Mouse (Mus musculus) limb, embryonic 14.5 days (tissue): ENCODE results near the gene Plac9a. TPM values are rescaled to one million over a fixed set of nuclear protein-coding genes. Genes with fewer than 3 reads are reported as not detected.
"Not testable (repeated sequence)": the region's sequence is repeated elsewhere in the genome, so short reads cannot be mapped to it uniquely, and the experiment has no call there.

Experiments used
- ATAC-seq: fragments of 200-750 bp; cut with Nextera tagmentation; 2 replicates; pipeline ENCODE4 v1.8.0; 2017; ENCODE audit warnings: low read depth, moderate number of reproducible peaks, moderate TSS enrichment; ENCODE audit not compliant: low FRiP score
- DNase-seq: peaks from one replicate; pipeline ENCODE4 v3.0.0-alpha.2; 2015; ENCODE audit warnings: low spot score
- H3K27ac ChIP-seq: fragments of 300-500 bp; sonication (generic); replicated peaks from 2 replicates; pipeline ENCODE4 v1.5.1; 2014; ENCODE audit warnings: low read depth, mild to moderate bottlenecking, low read length, moderate library complexity, mixed read lengths
- H3K27me3 ChIP-seq: fragments of 300-500 bp; sonication (generic); 2 replicates; pipeline ENCODE4 v1.6.1; 2014; ENCODE audit warnings: low read length, mixed read lengths; ENCODE audit not compliant: control insufficient read depth, insufficient read depth
- H3K36me3 ChIP-seq: fragments of 300-500 bp; sonication (generic); 2 replicates; pipeline ENCODE4 v1.6.1; 2014; ENCODE audit warnings: mild to moderate bottlenecking, low read length, moderate library complexity, mixed read lengths; ENCODE audit not compliant: control insufficient read depth, insufficient read depth
- H3K4me1 ChIP-seq: fragments of 300-500 bp; sonication (generic); 2 replicates; pipeline ENCODE4 v1.6.1; 2014; ENCODE audit warnings: antibody characterized with exemption, low read length, mixed read lengths; ENCODE audit not compliant: control insufficient read depth, insufficient read depth
- H3K4me2 ChIP-seq: fragments of 300-500 bp; sonication (generic); replicated peaks from 2 replicates; pipeline ENCODE4 v1.6.1; 2014; ENCODE audit warnings: low read depth, mild to moderate bottlenecking, low read length, moderate library complexity; ENCODE audit not compliant: severe bottlenecking
- H3K4me3 ChIP-seq: fragments of 300-500 bp; sonication (generic); replicated peaks from 2 replicates; pipeline ENCODE4 v1.5.1; 2014; ENCODE audit warnings: low read length
- H3K9ac ChIP-seq: fragments of 300-500 bp; sonication (generic); 2 replicates; pipeline ENCODE4 v1.6.1; 2014; ENCODE audit warnings: mild to moderate bottlenecking, low read depth, low read length, moderate library complexity; ENCODE audit not compliant: severe bottlenecking
- H3K9me3 ChIP-seq: fragments of 300-500 bp; sonication (generic); 2 replicates; pipeline ENCODE4 v1.6.1; 2016; ENCODE audit warnings: low read length; ENCODE audit not compliant: control insufficient read depth
- POLR2A ChIP-seq: fragments of 200-500 bp; IDR thresholded peaks from 2 replicates; pipeline ENCODE4 v1.8.0; 2012; ENCODE audit warnings: inconsistent platforms, mild to moderate bottlenecking, moderate library complexity, borderline replicate concordance; ENCODE audit not compliant: insufficient read depth, insufficient read length; ENCODE audit errors: extremely low read depth
- WGBS: fragments of 180-500 bp; shearing (Covaris S2); extraction: QIAGEN DNeasy Blood & Tissue Kit; methylation state at CpG from one replicate; pipeline ENCODE4 v1.1.7; 2014; 5-methylcytosine and 5-hydroxymethylcytosine counted together
- polyA plus RNA-seq, 2 experiments: library from polyadenylated mRNA; depleted of rRNA in 1 of 2; stranded (reverse) in 1 of 2; unstranded in 1 of 2; fragments of >200 nt; fragmentation: Nextera tagmentation in 1 of 2; extraction: Ambion mirVana in 1 of 2; gene quantifications; 2 replicates each; pipeline versions ENCODE4 v1.2.1 to v1.2.3; 2012 to 2014

The Plac9a gene
- polyA plus RNA-seq, 2 experiments: 0.54 to 0.56 TPM

GRCm38 (mm10) chr14:25850433-25850832 is 52.5 kb downstream of the Plac9a start:
- Histone ChIP-seq H3K27me3 (no peaks in the 10 kb centered on the region), H3K27ac (no peak overlapping the region), H3K9me3 (no peaks in the 10 kb centered on the region), H3K4me2 (no peak overlapping the region), H3K4me1 (no peaks in the 10 kb centered on the region; the same call in 1 of the 2 replicates), H3K36me3 (no peaks in the 10 kb centered on the region), H3K9ac (no peak overlapping the region), H3K4me3 (no peak overlapping the region)
- WGBS: 88% methylated on average over 2 of the region's 2 CpGs
- DNase-seq (no peak), ATAC-seq (no peak)
- TF ChIP-seq POLR2A: no peak

GRCm38 (mm10) chr14:25848708-25849107 is 54.2 kb downstream of the Plac9a start:
- not testable (repeated sequence) for H3K27ac ChIP-seq, DNase-seq, H3K4me2 ChIP-seq, H3K4me1 ChIP-seq, H3K36me3 ChIP-seq, H3K27me3 ChIP-seq, H3K4me3 ChIP-seq, H3K9me3 ChIP-seq, H3K9ac ChIP-seq, ATAC-seq
- 90% methylated on average over 3 of the region's 4 CpGs for WGBS

GRCm38 (mm10) chr14:25848237-25848636 is 54.7 kb downstream of the Plac9a start:
- no peak overlapping the region for H3K9ac ChIP-seq
- H3K27ac ChIP-seq: no peak overlapping the region
- H3K4me1 ChIP-seq: no peaks in the 10 kb centered on the region; the same call in 1 of the 2 replicates
- ATAC-seq (no peak), DNase-seq (no peak)
- H3K27me3 ChIP-seq: peaks cover 4% of the 10 kb centered on the region
- no peak overlapping the region for H3K4me2 ChIP-seq
- 71% methylated on average over 6 of the region's 6 CpGs for WGBS
- TF ChIP-seq POLR2A: no peak
- H3K4me3 ChIP-seq: no peak overlapping the region
- H3K36me3 ChIP-seq: no peaks in the 10 kb centered on the region
- no peaks in the 10 kb centered on the region for H3K9me3 ChIP-seq

- H3K4me3 ChIP-seq: no peak overlapping the region
Measured at GRCm38 (mm10) chr14:25847660-25848059, 55.2 kb downstream of the Plac9a start.

GRCm38 (mm10) chr14:25846516-25846915 is 56.4 kb downstream of the Plac9a start:
- TF ChIP-seq POLR2A: no peak
- Histone ChIP-seq H3K4me3 (no peak overlapping the region), H3K9ac (no peak overlapping the region), H3K9me3 (no peaks in the 10 kb centered on the region), H3K27me3 (peaks cover 12% of the 10 kb centered on the region), H3K4me1 (no peaks in the 10 kb centered on the region; the same call in 1 of the 2 replicates), H3K4me2 (no peak overlapping the region), H3K36me3 (no peaks in the 10 kb centered on the region), H3K27ac (no peak overlapping the region)
- ATAC-seq (no peak), DNase-seq (no peak)
- 87% methylated on average over 8 of the region's 8 CpGs for WGBS

More at GRCm38 (mm10) chr14:25847660-25848059, 55.2 kb downstream of the Plac9a start:
- Histone ChIP-seq H3K9ac (no peak overlapping the region), H3K27ac (no peak overlapping the region), H3K4me1 (no peaks in the 10 kb centered on the region; the same call in 1 of the 2 replicates), H3K27me3 (peaks cover 10% of the 10 kb centered on the region), H3K4me2 (no peak overlapping the region), H3K9me3 (no peaks in the 10 kb centered on the region), H3K36me3 (no peaks in the 10 kb centered on the region)
- WGBS: 20% methylated on average over 9 of the region's 9 CpGs
- TF ChIP-seq POLR2A: no peak
- ATAC-seq: no peak
- no peak for DNase-seq
